Mouse (Mus musculus): ENCODE measurements around the gene Camta1.

Gene Camta1

DNA sequence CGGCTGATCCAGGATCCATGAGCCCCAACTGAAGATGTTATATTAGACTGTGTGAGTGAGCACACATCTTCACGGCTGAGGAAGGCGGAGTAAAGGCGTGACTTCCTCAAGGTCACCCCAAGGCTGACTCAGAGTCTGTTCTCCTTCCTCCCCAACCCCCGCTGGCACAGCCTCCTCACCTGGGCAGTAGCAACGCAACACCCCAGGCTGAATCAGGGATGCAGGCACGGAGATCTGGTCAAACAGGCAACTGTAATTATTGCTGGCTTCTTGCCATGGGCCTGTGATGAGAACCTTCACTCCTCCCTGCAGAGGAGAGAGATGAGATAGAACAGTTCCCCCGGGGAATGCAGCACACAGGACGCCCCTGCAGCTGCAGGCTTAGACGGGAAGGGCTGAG is 723.5 kb downstream of the Camta1 start:
- no peak for DNase-seq

DNA sequence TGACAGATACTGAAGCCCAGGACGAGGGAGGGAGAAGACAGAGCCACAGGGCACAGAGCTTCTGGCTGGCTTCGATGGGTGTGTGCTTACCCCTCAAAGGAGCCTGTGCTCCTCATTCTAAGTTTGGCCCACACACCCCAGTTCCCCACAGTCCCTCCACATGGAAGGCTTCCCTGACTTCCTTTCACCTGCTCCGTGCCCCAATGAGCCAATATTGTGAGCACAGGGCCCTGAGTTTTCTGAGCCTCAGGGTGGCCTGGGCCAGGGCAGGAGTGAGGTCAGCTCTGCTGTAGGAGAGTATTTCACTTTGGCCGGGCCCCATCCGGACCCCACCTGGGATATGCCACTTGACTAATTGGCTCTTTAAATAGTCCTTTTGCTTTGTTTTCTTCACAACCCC is 724.0 kb downstream of the Camta1 start:
- no peak for DNase-seq

DNA sequence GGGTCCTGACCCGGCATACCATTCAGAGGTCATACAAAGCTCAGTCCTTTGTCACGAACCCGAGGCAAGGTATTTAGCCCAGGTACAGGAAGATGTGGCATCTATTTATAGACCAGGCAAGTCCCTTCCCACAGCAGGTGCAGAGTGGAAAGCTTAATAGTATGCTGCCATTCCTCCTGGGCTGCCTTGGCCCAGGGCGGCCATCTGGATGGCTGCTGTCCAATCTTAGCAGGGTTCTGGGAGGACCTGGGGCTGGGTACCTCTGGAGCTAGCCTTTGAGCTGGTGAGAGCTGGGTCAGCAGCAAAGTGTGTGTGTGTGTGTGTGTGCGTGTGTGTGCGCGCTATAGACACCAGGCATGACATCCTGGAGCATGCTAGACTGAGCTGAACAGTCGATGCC is 726.2 kb downstream of the Camta1 start:
- DNase-seq = no peak

DNA sequence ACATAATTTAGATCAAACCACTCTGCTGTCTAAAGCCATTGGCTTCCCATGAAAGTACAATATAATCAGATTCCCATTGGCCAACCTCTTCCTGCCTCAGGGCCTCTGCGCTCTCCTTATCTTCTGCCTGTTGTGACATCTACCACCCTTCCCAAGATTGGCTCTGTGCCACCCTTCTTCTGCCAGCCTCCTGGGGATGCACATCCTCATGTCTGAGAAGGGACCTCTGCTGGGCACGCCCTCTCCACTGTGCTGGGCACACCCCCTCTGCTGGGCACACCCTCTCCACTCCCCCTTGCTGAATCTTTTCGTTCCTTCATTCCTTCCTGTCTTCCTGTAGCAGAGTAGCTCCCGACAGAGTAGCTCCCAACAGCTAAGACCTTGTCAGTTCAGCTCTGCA is 727.9 kb downstream of the Camta1 start:
- no peak for DNase-seq

DNA sequence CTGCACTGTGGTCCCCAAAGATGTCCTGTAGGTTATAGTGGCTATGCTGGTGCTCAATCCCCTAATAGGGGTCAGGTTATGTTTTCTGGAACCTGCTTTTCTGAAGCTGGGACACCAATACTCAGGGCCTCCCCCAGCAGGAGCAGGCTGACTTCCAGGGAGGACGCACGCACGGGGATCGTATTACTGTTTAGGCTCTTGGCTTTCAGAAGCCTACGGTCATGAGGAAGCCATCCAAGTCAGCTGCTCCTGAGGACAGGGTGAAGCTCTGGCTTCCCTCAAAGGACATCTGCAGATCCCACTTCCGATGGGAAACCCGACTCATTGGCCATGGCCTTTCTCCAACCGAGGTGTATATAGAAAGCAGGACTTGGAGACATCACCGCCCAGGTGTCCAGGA is 729.2 kb downstream of the Camta1 start:
- DNase-seq = no peak

DNA sequence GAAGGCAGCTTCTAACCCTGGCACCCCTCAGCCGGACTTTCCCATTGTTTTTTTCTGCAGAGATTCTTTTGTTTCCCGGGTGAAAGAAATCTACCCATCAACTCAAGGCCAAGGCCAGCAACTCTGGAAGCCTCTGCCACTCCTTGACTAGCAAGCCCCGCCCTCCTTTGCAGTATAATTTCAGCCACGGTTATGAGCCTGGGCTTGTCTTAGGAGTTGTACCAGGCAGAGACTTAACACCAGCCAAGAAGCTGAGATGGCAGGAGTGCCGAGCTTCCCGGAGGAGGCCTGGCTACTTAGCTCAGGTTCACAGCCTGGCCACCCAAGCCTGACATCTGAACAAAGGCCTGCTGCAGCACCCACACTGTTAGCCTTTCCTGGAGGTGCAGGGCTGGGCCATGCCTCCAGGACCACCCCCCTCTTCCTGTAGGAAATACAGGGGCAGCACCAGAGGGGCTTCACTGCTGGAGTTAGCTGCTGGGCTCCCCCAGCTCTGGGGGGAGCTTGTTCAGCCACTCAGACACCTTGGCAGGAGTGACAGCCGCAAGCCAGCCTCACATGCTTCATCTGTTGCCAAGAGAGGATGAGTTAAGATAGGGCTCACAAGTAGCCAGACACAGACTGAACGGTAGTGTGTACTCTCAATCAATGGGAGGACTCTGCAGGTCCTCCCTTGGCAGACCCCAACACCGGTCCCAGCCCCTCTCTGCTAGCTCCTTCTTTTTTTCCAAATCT is 730.8 kb downstream of the Camta1 start:
- no peak for DNase-seq

DNA sequence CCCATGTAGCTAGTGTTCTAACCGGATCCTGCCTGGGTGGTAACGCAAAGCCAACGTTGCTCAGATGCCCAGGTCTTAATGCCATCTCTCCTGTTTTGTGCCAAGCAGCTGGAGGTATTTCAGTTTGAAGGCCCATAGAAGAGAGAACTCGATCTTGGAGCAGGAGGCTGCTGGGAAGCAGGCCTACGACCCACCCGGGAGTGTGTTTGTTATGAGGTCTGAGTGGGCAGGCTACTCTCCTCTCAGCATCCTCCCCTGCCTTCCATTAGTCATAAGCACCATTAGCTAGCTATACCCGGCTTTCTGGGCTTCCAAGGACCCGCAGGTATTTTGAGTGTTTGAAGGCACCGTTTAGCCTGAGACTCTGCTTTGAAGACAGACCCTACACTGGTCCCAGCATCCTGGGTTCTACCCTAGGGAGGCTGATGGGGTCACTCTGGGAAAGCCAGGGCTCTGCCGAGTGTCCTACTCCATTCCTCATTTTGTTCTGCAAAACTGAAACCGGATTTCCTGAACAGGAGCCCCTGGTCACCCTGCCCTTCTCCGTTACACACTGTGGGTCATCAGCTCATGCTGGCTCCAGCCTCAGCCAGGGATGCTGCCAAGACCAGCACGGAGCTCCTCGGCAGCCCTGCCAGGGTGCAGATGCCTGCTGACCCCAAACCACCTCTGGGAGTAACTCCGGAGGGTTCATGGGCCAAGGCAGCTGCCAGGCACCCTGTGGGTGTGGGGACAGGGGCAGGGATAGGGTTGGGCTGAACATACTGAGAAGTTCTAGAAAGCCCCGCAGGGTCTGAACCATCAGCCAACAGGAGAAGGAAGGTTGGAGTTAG is 731.7 kb downstream of the Camta1 start:
- no peak for DNase-seq

DNA sequence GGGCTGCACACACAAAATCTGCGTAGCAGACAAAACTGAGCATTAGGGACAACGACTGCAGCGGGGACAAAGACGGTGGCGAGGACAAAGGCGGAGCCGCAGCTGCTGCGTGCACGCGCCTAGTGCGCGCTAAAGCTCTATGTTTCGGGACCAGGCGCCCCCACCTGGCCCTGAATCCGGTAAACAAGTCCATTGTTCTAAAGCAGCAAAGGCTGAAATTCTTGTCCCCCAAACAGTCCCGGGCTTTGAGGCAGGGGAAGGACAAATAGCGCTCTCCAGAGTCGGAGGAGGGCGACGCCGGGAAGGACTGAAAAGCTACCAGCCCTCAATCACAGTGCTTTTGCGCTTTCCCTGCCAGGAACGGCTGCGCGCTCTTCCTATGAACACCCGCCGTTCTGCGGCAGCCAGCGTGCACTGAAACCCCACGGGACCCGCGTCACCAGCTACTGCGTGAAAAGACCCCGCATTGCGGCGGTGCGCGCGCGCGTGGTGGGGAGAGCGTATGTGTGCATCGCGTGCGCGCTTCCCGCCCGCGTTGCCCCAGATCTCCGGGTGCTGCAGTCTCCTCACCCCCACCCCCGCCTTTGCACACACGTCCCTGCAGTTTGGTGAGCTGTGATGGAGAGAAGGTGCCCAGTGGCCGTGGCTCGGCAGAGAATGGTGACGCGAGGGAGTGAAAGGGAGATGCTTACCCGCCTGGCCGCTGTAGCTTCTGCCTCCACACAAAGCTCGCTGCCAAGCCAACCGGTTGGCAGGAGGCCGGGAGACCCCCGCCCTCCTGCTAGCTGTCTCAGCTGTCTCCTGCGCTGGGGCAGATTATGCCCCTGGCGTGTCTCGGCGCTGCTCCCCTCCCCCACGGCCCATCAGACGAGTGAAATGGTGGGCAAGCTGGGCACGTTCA is 732.8 kb downstream of the Camta1 start:
- peak; percentile 72 for DNase-seq

DNA sequence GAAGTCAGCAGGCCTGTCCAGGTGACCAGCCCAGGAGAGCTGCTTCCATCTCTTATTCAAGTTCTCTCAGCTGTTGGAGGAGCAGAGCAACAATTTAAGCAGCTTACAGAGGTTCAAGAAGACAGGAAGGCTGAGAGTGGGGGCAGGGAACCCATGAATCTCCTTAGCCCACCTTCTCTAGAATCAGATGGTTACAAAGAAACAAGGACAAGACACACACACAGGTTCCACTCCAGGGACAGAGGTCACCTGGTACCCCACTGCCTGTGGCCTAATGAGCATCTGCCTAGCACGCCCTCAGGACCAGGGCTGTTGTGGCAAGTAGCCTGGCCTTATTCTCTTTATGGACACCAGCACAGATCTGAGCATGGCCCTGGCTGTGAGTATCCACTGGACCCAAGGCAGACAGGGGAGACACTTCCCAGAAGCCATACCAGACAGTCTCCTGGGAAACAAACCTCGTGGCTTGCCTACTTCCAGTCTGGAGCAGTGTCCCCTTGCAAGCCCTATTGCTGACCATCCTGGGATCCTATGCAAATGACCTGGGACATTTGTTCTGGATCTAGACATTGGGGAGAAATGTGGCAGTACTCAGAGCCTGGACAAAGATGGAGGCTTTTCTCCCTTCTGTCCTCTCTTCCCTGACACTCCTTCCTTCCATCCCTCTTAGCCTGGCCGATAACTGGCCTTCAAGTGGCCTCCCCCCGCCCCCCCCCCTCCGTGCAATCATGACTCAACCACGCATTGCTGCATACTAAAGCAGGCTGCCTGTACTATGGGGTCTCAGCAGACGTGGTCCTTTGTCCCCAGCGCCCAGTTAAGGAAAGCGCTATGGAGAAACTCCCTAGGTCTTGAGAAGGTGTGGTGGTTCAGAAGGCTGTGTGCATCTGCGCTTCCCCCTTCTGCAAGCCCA is 733.8 kb downstream of the Camta1 start:
- DNase-seq = no peak

DNA sequence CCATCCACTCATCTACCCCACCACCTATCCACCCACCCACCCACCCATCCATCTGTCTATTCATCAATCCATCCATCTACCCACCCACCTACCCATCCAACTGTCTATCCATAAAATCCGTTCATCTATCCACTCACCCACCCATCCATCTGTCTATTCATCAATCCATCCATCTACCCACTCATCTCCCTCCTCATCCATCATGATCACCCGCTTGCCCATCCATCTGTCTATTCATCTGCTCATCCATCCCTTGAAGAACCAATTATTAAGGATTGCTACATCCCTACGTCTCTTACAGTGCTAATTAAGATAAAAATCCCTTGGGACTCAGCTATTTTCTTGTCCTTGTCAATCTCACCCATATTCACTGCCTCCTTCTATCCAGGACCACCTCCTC is 742.8 kb downstream of the Camta1 start:
- no peak for DNase-seq

DNA sequence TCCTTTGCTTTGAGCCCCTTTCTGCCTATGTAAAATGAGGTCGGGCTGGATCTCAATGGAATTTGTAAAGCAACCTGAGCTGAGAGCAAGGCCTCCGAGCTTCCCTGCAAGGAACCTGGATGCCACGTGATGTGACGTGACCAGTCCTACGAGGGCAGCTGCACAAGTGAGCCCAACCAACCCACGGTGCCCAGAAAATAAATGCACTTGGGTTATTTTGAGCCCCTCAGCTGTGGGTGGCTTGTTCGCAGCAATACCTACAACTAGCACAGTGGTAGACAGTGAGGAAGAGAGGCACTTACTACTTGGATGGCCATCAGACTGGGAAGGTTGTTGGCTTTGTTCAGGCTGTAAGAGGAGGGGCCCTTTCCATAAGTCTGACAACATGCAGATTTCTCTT is 747.1 kb downstream of the Camta1 start:
- DNase-seq = no peak

DNA sequence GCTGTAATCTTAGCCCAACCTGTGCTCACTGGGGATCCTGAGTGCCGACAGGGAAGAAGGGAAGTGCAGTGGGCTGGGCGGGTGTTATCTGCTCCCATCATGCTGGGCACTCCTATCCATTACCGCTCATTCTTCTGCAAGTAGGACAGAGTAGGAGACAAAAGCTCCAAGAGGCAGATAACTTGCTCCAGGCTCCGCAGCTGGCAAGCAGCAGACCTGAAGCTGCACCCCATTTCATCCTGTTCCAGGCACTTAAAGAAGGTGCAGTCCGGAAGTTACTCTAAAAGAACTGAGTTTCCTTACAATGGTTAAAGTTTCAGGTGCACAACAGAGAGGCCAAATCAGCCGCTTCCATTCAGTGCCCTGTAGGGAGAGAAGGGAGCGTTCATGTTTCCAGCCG is 750.5 kb downstream of the Camta1 start:
- DNase-seq = no peak

DNA sequence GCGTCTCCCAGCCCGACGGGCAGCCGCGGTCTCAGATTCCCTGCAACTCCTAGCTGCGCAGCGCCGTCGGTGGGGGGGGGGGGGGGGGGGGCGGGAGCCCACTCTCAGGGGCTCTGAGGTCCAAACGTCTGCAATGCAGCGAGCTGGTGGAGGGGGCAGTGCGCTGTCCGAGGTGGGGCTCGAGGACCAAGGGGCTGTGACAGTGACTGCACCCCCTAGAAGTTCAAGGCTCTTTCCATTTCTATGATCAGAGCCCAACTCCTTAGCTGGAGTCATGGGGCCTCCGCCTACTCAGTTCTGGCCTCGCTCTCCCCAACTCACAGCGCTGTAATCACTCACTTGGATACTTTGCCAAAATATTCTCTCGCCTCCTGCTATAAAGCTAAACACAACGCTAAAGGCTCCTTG is 752.8 kb downstream of the Camta1 start:
- no peak for DNase-seq

DNA sequence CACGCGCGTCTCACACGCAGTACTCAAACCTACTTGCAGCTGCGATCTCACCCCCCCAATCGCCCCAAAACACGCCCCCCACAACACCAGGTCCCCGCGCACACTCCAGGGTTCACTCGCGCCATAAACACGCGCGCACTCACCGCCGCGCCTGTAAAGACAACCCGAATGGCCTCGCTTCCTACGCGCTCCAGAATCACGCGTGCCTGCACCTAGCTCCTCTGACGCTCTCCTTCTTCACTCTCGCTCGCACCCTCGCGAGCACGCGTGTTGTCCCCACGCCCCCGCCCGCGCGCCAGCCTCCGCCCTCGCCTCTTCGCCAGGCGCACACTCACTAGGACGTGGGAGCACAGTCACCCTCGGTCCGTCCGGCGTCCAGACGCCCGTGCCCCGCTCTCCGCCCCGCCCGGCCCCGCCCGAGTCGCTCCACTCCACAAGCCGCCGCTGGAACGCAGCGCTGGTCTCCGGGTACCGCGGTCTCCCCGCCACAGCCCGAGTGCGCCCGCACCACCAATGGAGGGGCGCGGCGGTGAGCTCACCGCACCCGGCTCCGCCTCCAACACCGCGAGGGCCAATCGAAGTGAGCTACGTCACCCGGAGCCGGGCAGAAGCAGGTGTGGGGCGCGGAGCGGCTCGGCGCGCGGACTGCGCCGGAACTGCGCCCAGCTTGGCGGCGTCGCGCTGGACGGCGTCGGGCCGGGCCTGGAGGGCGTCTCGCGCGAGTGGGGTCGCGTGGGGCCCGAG is 753.5 kb downstream of the Camta1 start:
- peak; percentile 93 for DNase-seq

DNA sequence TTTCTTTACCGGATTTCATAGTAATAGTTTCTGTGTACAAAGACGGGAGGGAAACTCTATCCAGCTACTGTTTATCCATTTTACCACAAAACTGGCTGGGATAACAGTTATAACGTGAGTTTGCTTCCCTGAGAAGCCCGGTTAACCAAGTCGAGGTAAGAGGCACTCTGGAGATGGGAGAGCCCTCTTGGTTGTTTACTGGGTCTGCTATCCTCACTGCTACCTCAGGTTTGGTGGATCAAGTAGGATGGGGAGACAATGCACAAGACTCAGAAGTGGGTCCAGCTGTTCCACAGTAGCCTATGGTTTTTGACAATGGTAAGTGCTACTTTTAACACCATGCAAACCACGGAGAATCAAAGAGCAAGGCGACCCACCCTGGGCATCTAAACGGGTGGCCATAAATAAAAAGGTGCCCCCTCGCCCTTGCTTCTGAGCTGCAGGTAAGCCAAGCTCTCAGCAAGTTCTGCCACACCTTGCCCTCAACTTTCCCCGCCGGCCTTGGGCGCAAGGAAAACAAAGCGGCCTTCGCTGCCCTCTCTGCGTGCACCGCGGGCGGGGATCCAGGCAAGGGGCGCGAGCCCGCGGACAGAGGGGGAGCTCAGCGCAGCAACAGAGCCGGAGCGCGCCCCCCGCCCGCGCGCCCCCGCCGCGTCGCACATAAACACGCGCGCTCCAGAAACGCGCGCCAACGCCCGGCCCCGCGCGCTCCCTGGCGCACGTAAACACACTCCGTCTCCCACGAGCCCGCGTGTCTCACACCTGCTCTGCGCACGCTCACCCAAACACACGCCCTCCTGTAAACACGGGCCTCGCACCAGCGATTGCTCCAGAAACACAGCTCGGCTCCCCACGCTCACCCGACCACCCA is 754.3 kb downstream of the Camta1 start:
- DNase-seq = peak; percentile 21

DNA sequence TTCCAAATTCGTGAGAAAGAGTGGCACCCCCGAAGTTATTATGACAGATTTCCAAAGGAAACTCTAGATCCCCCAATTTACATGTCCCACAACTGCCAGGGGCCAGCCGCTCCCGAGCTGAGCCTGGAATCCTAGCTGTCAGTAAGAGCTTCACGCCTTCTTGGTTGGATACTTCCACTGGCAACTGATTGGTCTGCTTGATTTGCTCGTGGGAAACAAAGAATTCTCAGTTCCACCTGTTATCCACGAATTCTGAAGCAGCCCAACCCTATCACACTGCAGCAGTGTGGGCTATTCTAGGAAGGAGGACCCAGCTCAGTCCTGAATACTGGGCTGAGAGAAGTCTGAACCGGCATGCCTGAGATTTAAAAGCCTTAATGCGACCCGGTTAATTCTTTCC is 755.2 kb downstream of the Camta1 start:
- DNase-seq = no peak

DNA sequence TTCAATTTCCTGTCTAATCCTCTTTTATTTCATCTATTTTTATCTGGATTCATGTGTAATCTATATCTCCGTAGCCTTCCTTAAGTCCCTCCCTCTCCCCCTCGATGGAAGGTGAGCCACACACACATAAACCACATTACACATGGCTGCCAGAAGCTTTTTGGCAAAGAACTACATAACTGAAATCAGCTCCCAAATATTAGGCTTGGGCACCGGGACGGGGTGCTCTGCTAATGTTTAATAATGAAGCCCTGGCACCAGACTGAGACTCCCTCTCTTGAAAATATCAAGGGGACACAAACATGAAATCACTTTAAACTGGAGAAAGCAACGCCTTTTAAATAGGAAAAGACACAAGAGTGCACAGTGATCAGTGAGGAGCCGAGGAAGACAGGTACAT is 755.8 kb downstream of the Camta1 start:
- no peak for DNase-seq

DNA sequence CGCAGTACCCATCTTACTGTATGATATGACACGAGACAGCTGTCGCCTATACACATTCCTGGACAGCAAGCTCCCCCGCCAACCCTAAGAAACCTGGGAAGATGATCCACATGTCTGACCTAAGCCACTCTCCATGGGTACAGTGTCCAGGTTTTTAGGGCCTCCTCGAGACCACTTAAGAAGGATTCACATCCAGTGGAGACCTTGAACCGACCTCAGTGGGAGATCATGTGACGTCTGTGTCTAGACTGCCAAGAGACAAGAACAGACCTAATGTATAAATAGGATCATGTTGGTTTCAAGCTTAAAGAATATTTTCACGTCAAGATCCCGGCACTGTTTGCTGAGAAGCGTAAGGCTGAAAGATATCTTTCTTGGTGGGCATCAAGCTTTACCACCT is 757.5 kb downstream of the Camta1 start:
- DNase-seq = no peak

DNA sequence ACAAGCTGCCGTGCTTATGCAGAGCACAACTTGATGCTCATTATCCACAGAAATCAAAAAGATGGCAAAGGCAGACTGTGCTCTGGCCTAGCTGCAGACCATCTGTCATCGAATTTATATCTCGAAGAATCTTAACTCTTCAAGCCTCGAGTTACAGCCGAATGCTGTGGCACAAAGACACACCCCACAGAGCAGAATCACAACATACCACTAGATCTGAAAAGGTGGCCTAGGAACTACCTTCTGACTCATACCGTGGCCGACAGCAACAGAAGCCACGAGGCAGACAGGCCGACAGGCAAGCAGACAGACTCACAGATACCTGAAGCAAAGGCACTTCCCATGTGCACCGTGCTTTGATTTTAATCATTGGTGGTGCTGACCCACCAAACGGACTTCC is 758.0 kb downstream of the Camta1 start:
- DNase-seq = no peak

DNA sequence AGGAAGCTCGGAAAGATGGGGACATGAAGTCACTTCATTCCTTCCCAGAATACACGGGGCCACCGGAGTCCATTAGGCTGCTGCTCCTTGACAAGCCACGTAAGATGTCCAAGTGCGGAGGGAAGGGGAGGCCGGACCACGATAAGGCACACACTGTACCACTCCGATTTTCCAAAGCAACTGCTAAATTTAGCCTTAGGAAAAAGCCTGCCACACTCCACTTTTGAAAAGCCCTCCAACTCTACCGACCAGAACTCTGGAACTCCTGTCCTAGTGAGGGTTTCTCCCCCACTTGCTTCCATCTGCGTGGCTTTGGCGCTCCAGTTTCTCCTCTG is 764.6 kb downstream of the Camta1 start:
- no peak for DNase-seq
